8 mouse cellular contexts compared by ENCODE assay signal in the genomic region with DNA sequence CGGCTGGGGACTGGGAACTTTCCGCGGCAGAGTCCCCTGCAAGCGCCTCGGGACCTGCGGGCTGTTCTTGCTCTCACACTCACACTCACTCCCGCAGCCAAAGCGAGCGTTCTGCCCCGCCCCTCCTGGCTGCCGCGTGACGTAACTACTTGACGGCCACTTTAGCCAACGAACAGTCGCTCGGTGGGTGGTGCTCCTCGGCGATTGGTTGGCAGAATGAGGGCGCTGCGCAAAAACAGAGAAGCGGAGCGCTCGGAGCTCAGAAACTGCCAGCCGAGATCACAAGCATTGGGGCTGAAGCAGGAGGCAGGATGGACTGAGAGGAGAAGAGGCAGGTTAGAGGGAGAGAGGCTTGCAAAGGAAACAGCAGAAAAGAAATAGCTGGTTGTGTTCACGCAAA. TPM values are rescaled to one million over a fixed set of nuclear protein-coding genes. Genes with fewer than 3 reads are reported as not detected.
DNase-seq lines count a peak whose midpoint lies in the region; ATAC-seq and TF ChIP-seq lines count a peak whose summit lies in the region.

A gene (plus strand): TSS at position 254 of the 400 bp plus-strand sequence.

- DNase-seq in 3134 (ENCODE audit: extremely low read depth, insufficient read length, low spot score) (peak; percentile 17), liver (peak; percentile 82)
- peak; percentile 20 for DNase-seq in c-Kit-positive CD71-positive TER-119-negative erythroid progenitor cells, embryonic 14.5 days (ENCODE audit: low read depth)
- DNase-seq in kidney, postnatal 10 days, result peak; percentile 94
- DNase-seq in midbrain, postnatal 0 days (ENCODE audit: low spot score), result peak; percentile 98
- peak; percentile 95 for DNase-seq in testis, postnatal 10 days (ENCODE audit: low spot score)

- H3K4me3 ChIP-seq in forebrain, embryonic 12.5 days (replicated peaks), result peak within 1 kb of the TSS; percentile 69
- peak within 1 kb of the TSS; percentile 55 for H3K4me3 ChIP-seq in heart, embryonic 15.5 days
- peak within 1 kb of the TSS; percentile 62 for H3K4me3 ChIP-seq in midbrain, postnatal 0 days (ENCODE audit: low read depth, low read length)

- H3K27ac ChIP-seq in forebrain, embryonic 12.5 days, result peak within 1 kb of the TSS; percentile 88
- no peak within 1 kb of the TSS for H3K27ac ChIP-seq in heart, embryonic 15.5 days
- H3K27ac ChIP-seq in midbrain, postnatal 0 days (ENCODE audit: low read depth, low read length), result peak within 1 kb of the TSS; percentile 90

- WGBS in forebrain, embryonic 12.5 days, result under 1% methylated on average over 26 of the region's 26 CpGs
- under 1% methylated on average over 26 of the region's 26 CpGs for WGBS in heart, embryonic 15.5 days
- under 1% methylated on average over 26 of the region's 26 CpGs for WGBS in midbrain, postnatal 0 days

- no peaks in the 10 kb centered on the region for H3K9me3 ChIP-seq in forebrain, embryonic 12.5 days
- no peaks in the 10 kb centered on the region for H3K9me3 ChIP-seq in heart, embryonic 15.5 days (replicated peaks)
- no peaks in the 10 kb centered on the region for H3K9me3 ChIP-seq in midbrain, postnatal 0 days (ENCODE audit: low read length)

- peak within 1 kb of the TSS; percentile 81 for H3K9ac ChIP-seq in forebrain, embryonic 12.5 days
- no peak within 1 kb of the TSS for H3K9ac ChIP-seq in heart, embryonic 15.5 days
- peak within 1 kb of the TSS; percentile 74 for H3K9ac ChIP-seq in midbrain, postnatal 0 days (replicated peaks; ENCODE audit: low read length, poor library complexity, severe bottlenecking)

- H3K36me3 ChIP-seq in forebrain, embryonic 12.5 days (replicated peaks), result no peaks in the 10 kb centered on the region
- no peaks in the 10 kb centered on the region for H3K36me3 ChIP-seq in heart, embryonic 15.5 days
- H3K36me3 ChIP-seq in midbrain, postnatal 0 days (ENCODE audit: insufficient read depth, low read length), result no peaks in the 10 kb centered on the region

- peak; percentile 86 for ATAC-seq in forebrain, embryonic 12.5 days (ENCODE audit: low FRiP score)
- peak; percentile 88 for ATAC-seq in heart, embryonic 15.5 days (replicated peaks; ENCODE audit: insufficient number of reproducible peaks, insufficient read depth, low FRiP score, low read depth)
- ATAC-seq in midbrain, postnatal 0 days (ENCODE audit: low FRiP score), result peak; percentile 85

- TF ChIP-seq CTCF in midbrain, postnatal 0 days (IDR thresholded peaks at IDR 0.05), result peak; percentile 33

- no peaks in the 10 kb centered on the region for H3K27me3 ChIP-seq in forebrain, embryonic 12.5 days
- H3K27me3 ChIP-seq in heart, embryonic 15.5 days, result peaks cover 55% of the 10 kb centered on the region
- H3K27me3 ChIP-seq in midbrain, postnatal 0 days (ENCODE audit: insufficient read depth, low read length), result no peaks in the 10 kb centered on the region

- peaks cover 14% of the 10 kb centered on the region; the same call in 1 of the 2 replicates for H3K4me1 ChIP-seq in forebrain, embryonic 12.5 days
- peaks cover 34% of the 10 kb centered on the region for H3K4me1 ChIP-seq in heart, embryonic 15.5 days (replicated peaks)
- no peaks in the 10 kb centered on the region for H3K4me1 ChIP-seq in midbrain, postnatal 0 days (ENCODE audit: insufficient read depth, low read length)

- peak within 1 kb of the TSS; percentile 91 for H3K4me2 ChIP-seq in forebrain, embryonic 12.5 days
- H3K4me2 ChIP-seq in heart, embryonic 15.5 days, result peak within 1 kb of the TSS; percentile 94
- peak within 1 kb of the TSS; percentile 91 for H3K4me2 ChIP-seq in midbrain, postnatal 0 days (ENCODE audit: low read depth, low read length, poor library complexity, severe bottlenecking)

RNA-seq across cellular contexts. Expression of the gene that starts here (rescaled TPM):
- 7.7 and 10.9 TPM in 2 replicates for polyA plus RNA-seq in forebrain, embryonic 12.5 days (2016; fragmentation: Nextera tagmentation; extraction: Ambion mirVana)
- 0.13 and 0.24 TPM in 2 replicates for polyA plus RNA-seq in heart, embryonic 15.5 days (2015; fragmentation: Nextera tagmentation; extraction: Ambion mirVana)
- total RNA-seq in midbrain, postnatal 0 days (2014; rRNA removed), result 169 and 181 TPM in 2 replicates
- polyA plus RNA-seq in midbrain, postnatal 0 days (2015; fragmentation: Nextera tagmentation; extraction: Ambion mirVana), result 23.5 and 26.7 TPM in 2 replicates

Comparison
In these comparisons a context has a peak if more than half of its experiments do, and no peak if none do; other contexts are left out.
1. Peak in ATAC-seq, H3K4me3 ChIP-seq and H3K4me2 ChIP-seq in heart, embryonic 15.5 days; RNA of the gene not detected or under 1 TPM.
2. DNase-seq: peak in every context shown above with its lines; median percentile 98 in midbrain, postnatal 0 days; 95 in testis, postnatal 10 days; 94 in kidney, postnatal 10 days; 82 in liver; 20 in c-Kit-positive CD71-positive TER-119-negative erythroid progenitor cells, embryonic 14.5 days; 17 in 3134.